Mouse (Mus musculus): ENCODE data around the gene Utrn. TPM values are rescaled to one million over a fixed set of nuclear protein-coding genes. Genes with fewer than 3 reads are reported as not detected.

The Utrn gene
- total and polyA plus RNA-seq, 2 experiments from 2014 or later = 24.6 to 25.0 TPM

DNA sequence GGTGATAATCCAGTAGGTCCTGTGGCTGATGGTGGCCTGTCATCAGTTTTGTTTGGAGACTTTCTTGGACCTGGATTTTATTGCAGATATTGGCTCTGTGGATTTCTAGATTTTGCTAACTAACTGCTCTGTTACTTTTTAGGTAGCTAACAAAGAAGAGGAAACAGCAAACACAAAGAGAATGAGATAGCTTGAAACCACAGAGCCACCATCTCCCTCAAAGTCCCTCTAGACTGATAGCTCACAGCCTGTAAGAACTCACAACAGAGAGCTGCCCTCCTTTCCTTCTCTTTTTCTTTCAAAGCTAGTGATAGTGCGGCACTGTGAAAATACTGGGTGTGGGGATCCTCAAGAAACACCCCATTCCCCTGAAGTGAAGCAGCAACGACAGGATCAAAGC lies 444.2 kb downstream of the Utrn start:
- ATAC-seq = no peak
- H3K27me3 ChIP-seq (ENCODE audit: insufficient read depth, low read length) = no peaks in the 10 kb centered on the region
- H3K36me3 ChIP-seq (ENCODE audit: insufficient read depth, low read length) = no peaks in the 10 kb centered on the region
- H3K27ac ChIP-seq = no peak overlapping the region
- no peaks in the 10 kb centered on the region for H3K4me1 ChIP-seq (ENCODE audit: insufficient read depth, low read length)
- WGBS = 82% methylated on average over 2 of the region's 2 CpGs
- H3K4me3 ChIP-seq (ENCODE audit: low read length) = no peak overlapping the region
- H3K9ac ChIP-seq (replicated peaks; ENCODE audit: low read length) = no peak overlapping the region
- H3K9me3 ChIP-seq (ENCODE audit: low read length) = no peaks in the 10 kb centered on the region
- no peak overlapping the region for H3K4me2 ChIP-seq (ENCODE audit: low read depth, low read length)
- TF ChIP-seq CTCF (IDR thresholded peaks at IDR 0.05; ENCODE audit: low read depth) = no peak
- no peak for DNase-seq (ENCODE audit: low spot score)

DNA sequence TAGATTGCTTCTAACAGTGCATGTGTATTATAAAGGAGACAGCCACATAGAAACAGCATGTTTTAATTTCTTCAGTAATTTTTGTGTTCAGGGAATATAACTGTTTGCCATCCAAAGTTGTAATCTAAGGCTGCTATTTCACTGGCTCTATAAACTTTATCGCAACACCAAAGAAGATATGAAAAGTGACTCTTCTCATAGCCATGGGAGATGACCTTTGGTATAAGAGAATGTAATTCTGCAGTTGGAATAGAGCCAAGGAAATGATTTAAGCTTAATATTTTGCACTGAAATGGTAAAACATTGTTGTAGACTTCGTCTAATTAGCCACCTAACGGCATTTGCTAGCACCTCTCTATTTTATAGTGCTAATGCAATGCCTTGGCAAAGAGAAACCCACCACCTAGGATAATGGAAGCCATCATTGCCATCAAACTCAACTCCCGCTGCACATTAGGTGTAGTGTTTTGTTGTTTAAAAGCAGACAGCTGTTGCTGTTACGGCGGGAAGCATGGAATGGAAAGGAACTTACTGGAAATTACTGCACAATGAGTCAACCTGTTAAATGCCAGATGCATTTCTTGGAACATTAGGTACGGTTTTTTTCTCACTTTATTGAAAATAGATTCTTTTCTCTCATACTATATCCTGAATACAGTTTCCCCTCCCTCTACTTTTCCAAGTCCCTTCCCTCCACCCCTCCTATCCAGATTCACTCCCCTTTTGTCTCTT lies 445.0 kb downstream of the Utrn start:
- no peak for TF ChIP-seq CTCF (IDR thresholded peaks at IDR 0.05; ENCODE audit: low read depth)
- no peak for ATAC-seq
- no peaks in the 10 kb centered on the region for H3K4me1 ChIP-seq (ENCODE audit: insufficient read depth, low read length)
- no peak overlapping the region for H3K9ac ChIP-seq (replicated peaks; ENCODE audit: low read length)
- 76% methylated on average over 7 of the region's 7 CpGs for WGBS
- H3K36me3 ChIP-seq (ENCODE audit: insufficient read depth, low read length) = no peaks in the 10 kb centered on the region
- H3K9me3 ChIP-seq (ENCODE audit: low read length) = no peaks in the 10 kb centered on the region
- no peak overlapping the region for H3K4me2 ChIP-seq (ENCODE audit: low read depth, low read length)
- DNase-seq (ENCODE audit: low spot score) = no peak
- no peak overlapping the region for H3K27ac ChIP-seq
- no peaks in the 10 kb centered on the region for H3K27me3 ChIP-seq (ENCODE audit: insufficient read depth, low read length)
- no peak overlapping the region for H3K4me3 ChIP-seq (ENCODE audit: low read length)

DNA sequence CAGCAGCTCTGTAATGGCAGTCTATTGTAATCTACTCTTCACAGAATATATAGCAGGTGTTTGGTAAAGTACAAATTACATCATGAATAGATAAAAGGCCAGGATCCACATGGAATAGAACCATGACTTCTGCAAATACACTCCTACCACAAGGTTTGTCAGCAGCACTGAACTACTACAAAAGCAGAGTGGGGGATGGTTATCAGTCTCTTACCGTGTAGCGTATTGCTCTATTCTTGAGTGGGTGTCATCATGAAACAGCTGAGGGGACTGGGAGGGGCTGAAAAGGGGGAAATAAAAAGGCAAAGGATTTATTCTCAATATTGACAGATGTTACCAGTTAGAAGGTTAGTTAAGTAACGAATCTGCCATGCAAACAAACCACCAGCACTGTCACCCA lies 454.2 kb downstream of the Utrn start:
- no peak overlapping the region for H3K9ac ChIP-seq (replicated peaks; ENCODE audit: low read length)
- TF ChIP-seq CTCF (IDR thresholded peaks at IDR 0.05; ENCODE audit: low read depth) = no peak
- H3K36me3 ChIP-seq (ENCODE audit: insufficient read depth, low read length) = peaks cover 6% of the 10 kb centered on the region; the same call in 1 of the 2 replicates
- WGBS = 93% methylated on average over 3 of the region's 3 CpGs
- H3K4me2 ChIP-seq (ENCODE audit: low read depth, low read length) = no peak overlapping the region
- H3K4me1 ChIP-seq (ENCODE audit: insufficient read depth, low read length) = no peaks in the 10 kb centered on the region
- H3K27ac ChIP-seq = no peak overlapping the region
- H3K4me3 ChIP-seq (ENCODE audit: low read length) = no peak overlapping the region
- DNase-seq (ENCODE audit: low spot score) = no peak
- no peaks in the 10 kb centered on the region for H3K27me3 ChIP-seq (ENCODE audit: insufficient read depth, low read length)
- no peaks in the 10 kb centered on the region for H3K9me3 ChIP-seq (ENCODE audit: low read length)
- no peak for ATAC-seq

DNA sequence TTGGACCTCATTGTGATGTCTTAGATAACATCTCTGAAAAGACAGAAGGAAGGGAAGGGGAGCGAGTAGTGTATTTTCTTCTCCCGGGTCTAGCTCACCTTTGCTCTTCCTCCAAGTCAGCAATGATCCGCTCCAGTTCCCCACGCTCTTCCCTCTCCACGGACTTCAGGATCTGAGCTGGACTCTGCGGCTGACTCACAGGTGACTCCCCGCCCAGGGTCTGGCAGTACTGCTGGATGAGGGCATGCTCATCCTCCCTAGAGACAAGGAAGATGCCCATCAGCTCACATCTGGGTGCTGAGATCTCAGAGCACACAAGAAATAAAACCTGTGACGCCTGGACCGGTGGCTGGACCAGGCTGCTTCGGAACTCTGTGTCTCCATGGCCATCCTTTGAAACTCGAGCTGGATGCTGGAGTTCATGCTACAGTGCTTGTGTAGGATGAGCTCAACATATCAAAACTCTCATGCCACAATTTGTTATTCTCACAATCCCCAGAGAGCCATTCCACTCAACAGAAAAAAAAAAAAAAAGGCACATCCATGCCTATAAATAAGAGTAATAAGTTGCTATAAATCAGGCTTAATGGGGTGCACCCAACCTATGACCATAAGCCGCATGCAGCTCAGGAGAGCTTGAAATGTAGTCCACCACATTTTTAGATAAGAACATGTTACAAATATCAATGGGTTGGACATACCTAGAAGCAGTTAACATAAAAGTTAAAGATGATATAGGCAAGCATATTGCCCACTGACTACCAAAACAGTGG lies 462.6 kb downstream of the Utrn start:
- Histone ChIP-seq H3K36me3 (ENCODE audit: insufficient read depth, low read length) (no peaks in the 10 kb centered on the region; the same call in 1 of the 2 replicates), H3K4me2 (ENCODE audit: low read depth, low read length) (no peak overlapping the region), H3K9ac (replicated peaks; ENCODE audit: low read length) (no peak overlapping the region), H3K4me1 (ENCODE audit: insufficient read depth, low read length) (no peaks in the 10 kb centered on the region), H3K27me3 (ENCODE audit: insufficient read depth, low read length) (no peaks in the 10 kb centered on the region), H3K27ac (no peak overlapping the region), H3K4me3 (ENCODE audit: low read length) (no peak overlapping the region), H3K9me3 (ENCODE audit: low read length) (no peaks in the 10 kb centered on the region)
- ATAC-seq = no peak
- TF ChIP-seq CTCF (IDR thresholded peaks at IDR 0.05; ENCODE audit: low read depth) = no peak
- no peak for DNase-seq (ENCODE audit: low spot score)
- 91% methylated on average over 12 of the region's 12 CpGs for WGBS

DNA sequence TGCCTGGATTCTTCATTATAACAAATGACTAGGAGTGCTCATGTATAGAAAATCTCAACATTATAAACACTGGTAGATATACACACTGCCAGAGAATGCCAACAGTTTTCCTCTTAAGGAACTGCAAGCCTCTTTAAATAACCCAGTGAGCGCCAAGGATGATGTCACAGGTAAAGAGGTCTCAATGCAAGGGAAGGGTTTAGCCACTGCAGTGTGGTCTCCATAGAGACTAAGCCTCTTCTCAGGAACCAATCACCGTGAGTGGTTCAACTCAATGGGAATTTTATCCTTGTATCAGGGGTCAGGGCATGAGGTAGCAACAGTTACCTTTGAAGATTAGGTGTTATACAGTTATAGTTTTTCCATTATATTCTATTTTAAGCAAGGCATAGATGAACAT lies 469.7 kb downstream of the Utrn start:
- Histone ChIP-seq H3K9ac (replicated peaks; ENCODE audit: low read length) (no peak overlapping the region), H3K27ac (no peak overlapping the region), H3K27me3 (ENCODE audit: insufficient read depth, low read length) (no peaks in the 10 kb centered on the region), H3K4me3 (ENCODE audit: low read length) (no peak overlapping the region), H3K4me2 (ENCODE audit: low read depth, low read length) (no peak overlapping the region), H3K36me3 (ENCODE audit: insufficient read depth, low read length) (no peaks in the 10 kb centered on the region; the same call in 1 of the 2 replicates), H3K4me1 (ENCODE audit: insufficient read depth, low read length) (no peaks in the 10 kb centered on the region), H3K9me3 (ENCODE audit: low read length) (no peaks in the 10 kb centered on the region)
- TF ChIP-seq CTCF (IDR thresholded peaks at IDR 0.05; ENCODE audit: low read depth) = no peak
- 55% methylated on average over 2 of the region's 2 CpGs for WGBS
- DNase-seq (ENCODE audit: low spot score) (no peak), ATAC-seq (no peak)

DNA sequence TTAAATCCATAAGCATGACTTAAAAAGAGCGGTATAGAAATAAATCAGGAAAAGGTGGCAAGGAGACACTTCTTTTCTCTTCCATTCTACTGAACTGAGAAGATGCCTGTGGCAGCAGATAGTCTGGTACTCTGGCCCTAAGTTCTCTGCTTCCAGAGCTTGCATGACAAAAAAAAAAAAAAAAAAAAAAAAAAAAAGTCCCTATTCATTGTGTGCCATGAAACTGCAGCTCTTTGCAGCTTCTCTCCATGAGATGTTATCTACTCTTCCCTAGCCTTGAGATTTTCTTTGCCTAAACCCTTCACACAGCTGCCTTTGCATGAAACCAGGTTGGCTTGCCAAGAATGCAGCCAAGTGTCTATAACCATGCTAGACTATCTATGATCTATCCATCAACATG lies 489.0 kb downstream of the Utrn start:
- no peaks in the 10 kb centered on the region for H3K9me3 ChIP-seq (ENCODE audit: low read length)
- no peaks in the 10 kb centered on the region for H3K36me3 ChIP-seq (ENCODE audit: insufficient read depth, low read length)
- DNase-seq (ENCODE audit: low spot score) (no peak), ATAC-seq (no peak)
- WGBS = 100% methylated on average over 1 of the region's 1 CpGs
- TF ChIP-seq CTCF (IDR thresholded peaks at IDR 0.05; ENCODE audit: low read depth) = no peak
- no peak overlapping the region for H3K4me3 ChIP-seq (ENCODE audit: low read length)
- H3K27ac ChIP-seq = no peak overlapping the region
- H3K4me2 ChIP-seq (ENCODE audit: low read depth, low read length) = no peak overlapping the region
- H3K4me1 ChIP-seq (ENCODE audit: insufficient read depth, low read length) = no peaks in the 10 kb centered on the region
- H3K27me3 ChIP-seq (ENCODE audit: insufficient read depth, low read length) = no peaks in the 10 kb centered on the region
- no peak overlapping the region for H3K9ac ChIP-seq (replicated peaks; ENCODE audit: low read length)

DNA sequence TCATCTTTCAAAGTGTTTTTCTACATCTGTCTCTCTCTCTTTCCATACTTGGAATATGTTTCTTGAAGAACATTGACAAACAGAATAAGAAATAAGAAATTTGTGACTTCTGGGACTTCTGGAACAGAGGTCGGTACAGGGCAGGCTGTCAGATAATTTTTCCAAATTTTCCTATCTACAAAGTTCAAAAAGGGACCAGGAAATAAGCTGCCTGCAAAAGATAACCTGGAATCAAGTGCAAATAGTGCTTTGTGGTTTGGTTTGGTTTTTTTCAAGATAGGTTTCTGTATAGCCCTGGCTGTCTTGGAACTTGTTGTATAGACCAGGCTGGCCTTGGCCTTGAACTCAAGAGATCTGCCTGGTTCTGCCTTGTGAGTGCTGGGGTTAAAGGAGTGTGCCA lies 490.0 kb downstream of the Utrn start:
- ATAC-seq = no peak
- Histone ChIP-seq H3K36me3 (ENCODE audit: insufficient read depth, low read length) (no peaks in the 10 kb centered on the region), H3K4me2 (ENCODE audit: low read depth, low read length) (no peak overlapping the region), H3K9me3 (ENCODE audit: low read length) (no peaks in the 10 kb centered on the region), H3K4me1 (ENCODE audit: insufficient read depth, low read length) (no peaks in the 10 kb centered on the region), H3K27me3 (ENCODE audit: insufficient read depth, low read length) (no peaks in the 10 kb centered on the region), H3K27ac (no peak overlapping the region), H3K9ac (replicated peaks; ENCODE audit: low read length) (no peak overlapping the region), H3K4me3 (ENCODE audit: low read length) (no peak overlapping the region)
- DNase-seq (ENCODE audit: low spot score) = no peak
- no peak for TF ChIP-seq CTCF (IDR thresholded peaks at IDR 0.05; ENCODE audit: low read depth)
- WGBS = 100% methylated on average over 1 of the region's 1 CpGs
